Mouse (Mus musculus) skeletal muscle tissue, adult 2 months (tissue): ENCODE measurements around the gene Fam189a1.
A peak's percentile ranks its signal among the peaks of the same experiment; 100 is the strongest.

Experiments used
- DNase-seq: peaks from one replicate; pipeline ENCODE4 v3.0.0-alpha.2; 2012; ENCODE audit warnings: low read depth, low spot score

Gene Fam189a1

DNA sequence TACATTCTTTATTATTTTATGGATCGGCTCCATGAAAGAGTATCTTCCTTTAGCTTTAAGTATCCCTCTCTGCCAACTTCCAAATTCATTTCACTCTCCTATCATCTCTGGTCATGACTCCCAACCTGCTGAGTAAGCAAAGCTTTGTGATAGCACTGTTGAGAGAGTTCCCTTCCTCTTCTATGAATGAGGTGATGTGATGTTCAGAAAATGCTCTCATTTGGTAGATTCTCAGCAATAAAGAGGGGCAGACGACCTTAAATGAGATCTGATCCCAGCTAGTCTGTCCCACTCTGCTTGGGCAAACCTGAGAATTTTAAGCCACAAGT is 205.6 kb downstream of the Fam189a1 start:
- DNase-seq = no peak

DNA sequence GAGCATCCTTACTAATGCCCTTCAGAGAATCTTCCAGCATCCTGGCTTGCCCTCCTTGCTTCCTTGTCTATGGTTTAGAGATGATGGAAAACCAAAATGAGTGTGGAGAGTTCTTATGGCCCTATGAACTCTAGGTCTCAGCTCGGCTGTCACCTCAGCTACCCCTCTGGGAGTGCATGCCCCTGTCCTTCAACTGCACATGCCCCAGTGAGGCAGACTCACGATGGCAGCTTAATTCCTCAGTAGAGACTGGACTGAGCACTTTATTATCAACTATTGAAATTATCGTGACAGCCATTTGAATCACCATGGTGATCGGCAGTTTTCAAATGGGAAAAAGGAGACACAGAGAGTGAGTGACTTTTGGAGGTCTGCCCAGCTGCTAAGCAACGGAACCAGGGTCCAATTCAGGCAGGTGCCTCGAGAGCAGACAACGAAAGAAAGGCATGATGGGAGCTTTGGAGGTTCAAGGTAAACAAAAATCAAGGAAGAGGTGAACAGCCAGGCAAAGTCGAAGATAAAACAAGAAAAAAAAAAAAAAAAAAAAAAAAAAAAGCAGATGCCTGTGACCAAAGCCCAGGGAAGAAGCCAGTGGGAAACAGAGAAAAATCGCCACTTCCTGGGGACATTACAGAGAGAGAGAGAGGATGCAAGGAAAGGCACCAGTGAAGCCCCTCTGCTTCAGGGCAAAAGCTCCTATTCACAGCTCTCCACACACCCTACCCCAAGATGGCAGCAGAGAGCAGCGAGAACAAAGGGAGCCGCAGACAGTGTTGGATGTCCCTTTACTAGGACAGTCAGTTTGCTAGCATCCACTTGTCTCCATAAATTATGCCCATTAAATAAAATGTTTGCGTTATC is 206.2 kb downstream of the Fam189a1 start:
- DNase-seq = no peak

DNA sequence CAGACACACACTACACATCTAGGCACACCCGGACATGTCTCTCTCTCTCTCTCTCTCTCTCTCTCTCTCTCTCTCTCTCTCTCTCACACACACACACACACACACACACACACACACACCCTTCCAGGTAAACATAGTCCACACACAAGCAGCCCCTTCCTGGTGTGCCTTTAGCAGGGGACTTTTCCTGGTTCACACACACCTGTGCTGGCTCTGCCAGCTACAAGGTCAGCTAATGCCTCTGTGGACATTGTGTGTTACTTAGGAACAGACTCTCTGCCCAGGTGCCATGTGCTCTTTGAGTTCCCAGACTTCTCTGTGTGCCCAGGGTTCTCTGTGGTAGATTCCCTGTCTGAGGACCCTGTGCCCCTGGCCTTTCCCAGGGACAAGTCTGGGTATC is 206.9 kb downstream of the Fam189a1 start:
- DNase-seq = no peak

DNA sequence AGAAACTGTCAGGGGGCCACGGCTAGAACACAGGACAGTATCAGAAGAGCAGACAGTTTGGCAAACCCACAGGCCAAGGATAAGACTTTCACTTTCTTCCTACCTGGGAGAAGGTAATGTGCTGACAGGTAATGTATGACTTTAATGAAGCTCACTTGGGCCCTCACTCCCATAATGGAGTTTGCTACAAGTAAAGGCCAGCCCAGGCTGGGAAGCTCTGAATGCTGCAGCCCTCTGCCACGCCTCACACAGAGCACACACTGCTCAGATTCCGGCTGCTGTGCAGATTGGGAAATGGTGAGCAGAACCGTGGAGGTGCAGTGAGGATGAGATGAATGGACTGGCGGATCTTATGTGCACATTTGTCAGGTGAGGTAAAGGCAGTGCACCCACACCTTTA is 211.7 kb downstream of the Fam189a1 start:
- DNase-seq = no peak

DNA sequence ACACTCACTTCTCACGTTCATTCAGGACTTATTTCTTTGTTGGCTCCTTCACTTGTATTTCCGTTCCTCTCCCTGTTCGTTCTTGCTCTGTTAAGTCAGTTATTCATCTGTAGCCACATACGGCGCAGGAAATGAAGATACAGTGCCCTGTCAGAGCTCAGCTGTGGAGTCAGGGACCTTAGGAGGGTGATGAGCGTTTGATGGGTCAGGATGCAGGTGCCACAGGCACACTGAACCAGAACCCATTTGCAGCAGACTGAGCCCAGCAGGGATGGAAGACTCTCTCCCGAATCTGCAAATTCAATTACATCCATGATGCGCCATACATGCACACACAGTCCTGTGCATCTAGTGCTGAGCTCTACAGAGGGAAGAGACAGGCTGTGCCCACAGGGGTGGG is 212.2 kb downstream of the Fam189a1 start:
- no peak for DNase-seq

DNA sequence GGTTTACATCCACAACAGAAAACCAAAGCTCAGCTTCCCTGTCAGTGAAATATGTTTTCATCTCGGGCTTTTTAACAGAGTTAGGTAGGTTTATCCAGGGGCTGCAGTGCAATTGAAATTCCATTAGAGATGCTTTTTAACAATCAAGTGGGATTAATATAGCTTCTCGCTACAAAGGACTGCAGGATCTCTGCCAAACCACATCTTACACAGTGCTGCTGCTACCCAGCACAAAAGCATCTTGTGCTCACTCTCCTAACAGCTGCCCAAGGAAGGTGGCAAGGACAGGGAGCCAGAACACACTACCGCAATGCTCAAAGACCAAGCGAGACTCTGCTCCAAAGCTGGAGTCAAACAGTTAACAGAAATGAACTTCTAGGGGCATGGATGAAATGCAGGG is 219.4 kb downstream of the Fam189a1 start:
- no peak for DNase-seq

DNA sequence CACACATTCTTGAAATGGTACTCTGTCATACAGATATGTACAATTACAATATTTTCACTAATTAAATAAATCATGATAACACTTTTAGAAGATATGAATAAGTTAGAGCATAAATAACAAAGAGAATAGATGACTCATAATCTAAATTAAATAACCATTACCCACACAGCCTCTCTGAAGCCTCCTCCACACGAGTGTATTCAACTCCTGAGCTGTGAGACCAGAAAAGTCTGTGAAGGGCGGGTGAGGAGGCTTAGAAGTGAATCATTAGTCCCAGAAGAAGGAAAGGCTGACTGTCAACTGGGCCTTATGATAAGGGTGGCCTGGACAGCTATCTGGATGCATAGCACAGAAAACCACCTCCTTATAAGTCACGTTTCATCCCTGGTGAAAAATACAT is 222.3 kb downstream of the Fam189a1 start:
- no peak for DNase-seq

DNA sequence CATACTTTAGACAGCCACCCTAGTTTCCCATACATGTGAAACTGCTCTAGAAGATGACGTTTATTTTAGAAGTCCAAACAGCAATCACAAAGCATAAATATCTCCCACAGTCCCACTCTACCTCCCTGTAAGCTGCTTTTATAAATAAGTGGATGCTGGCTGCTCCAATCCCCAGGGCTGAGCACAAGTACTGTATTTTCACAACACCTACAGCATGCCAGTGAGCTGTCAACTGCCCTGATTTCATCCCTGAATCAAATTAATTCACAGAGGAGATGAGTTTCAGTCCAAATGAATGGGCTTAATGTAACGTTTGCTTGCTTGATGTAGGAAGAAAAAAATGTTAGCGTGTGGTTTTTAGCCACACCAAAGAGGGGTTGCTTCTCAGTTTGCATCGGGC is 225.4 kb downstream of the Fam189a1 start:
- no peak for DNase-seq

DNA sequence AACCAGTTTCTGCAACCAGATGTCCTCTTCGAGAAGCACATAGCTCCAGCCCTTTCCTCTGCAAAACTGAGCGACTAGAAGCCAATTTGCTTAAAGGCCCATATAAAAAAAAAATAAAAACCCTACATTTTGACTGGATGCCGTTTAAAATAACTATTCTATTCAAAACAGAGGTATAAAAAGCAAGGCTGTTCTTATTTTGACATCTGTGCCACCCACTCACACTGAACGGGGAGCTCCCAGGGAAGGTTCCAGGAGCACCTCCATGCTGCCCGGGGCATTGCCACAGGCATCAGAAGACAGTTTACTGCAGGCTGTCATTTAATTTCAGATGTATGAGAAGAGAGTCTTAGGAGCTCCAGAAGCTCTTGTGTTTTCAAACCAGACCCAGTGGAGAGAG is 232.5 kb downstream of the Fam189a1 start:
- DNase-seq = no peak

DNA sequence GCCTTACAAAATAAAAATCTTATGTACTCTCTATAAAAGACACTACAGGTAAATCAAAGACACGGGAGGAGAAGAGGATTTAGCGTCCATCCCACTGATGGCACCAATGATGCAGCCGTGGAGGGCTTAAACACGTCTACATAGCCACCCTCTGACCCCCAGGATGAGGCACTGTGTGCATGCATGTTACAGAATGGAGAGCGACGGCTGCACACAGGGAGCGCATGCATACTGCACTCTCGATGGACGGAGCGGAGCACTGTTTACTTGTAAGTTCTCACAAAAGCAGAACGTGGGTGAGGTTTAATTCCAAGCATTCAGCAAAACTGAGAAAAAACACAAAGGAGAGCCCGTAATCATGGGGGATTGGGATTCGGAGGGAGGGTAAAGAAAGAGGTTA is 235.2 kb downstream of the Fam189a1 start:
- no peak for DNase-seq

DNA sequence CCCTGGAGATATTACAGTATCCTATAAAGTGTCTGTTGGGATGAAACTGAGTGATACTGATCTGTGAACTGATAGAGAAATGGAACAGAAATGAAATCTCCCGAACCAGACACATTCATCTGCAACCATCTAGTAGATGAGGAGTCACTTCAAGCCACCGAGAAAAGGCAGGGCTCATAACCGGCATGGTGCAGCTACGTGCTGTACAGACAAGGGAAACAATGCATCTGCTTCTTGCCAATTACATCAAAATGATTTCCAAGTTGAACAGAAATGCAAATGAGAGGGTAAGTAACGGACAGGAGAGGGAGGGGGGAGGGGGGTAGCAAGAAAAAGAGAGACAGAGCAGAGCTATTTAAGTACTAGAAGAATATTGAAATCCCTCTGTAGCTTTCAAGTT is 235.6 kb downstream of the Fam189a1 start:
- DNase-seq = no peak

DNA sequence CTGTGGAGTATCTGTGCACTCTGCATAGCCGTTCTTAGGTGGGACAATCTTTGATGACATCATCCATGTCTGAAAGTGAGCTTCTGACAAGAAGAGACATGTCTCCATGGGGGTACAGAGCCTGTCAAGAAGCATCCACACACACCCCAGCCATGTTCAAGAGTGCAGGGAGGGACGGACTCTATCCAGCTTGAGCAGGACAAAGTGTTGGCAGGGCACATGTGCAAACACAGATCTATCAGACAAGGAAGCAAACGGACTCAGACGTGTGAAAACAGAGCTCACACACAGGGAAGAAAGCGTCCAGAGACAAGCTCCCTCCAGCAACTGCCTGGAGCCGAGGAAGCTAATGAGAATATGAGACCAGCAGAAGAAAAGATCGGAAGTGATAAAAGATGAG is 239.7 kb downstream of the Fam189a1 start:
- DNase-seq = no peak

DNA sequence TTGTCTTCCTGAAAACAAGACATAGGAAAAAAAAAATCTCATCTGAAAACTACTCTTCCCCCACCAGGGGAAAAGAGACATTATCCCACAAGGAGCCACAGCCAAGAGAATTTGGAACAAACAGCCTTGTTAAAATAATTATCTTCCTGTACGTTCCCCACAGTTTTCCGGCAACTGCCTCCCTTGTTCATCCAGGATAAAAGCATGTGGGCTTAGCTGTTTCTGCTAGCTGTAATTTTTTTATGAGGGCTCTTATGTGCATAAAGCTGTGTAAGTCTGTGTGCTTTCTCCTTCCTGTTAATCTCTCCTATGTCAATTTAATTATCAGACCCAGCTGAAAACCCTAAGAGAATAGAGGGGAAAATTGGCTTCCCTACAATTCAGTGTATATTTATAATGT is 241.2 kb downstream of the Fam189a1 start:
- DNase-seq = no peak

DNA sequence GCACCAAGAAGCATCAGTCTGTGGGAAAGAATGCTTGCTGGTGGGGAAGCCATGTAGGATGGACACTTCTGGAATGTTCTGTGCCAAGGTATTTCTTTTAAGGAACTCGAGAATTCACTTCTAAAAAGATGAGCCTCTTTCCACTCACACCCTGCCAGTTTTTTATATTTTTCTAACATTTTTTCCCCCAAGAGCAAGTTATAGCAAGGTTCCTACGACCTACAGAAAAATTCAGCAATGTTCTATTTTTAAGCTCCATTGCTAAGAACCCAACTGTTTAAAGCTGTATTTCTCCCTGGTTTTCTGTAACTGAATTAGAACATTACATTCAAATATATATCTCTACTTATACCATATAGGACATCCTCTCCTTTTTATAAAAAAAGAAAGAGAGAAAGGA is 244.4 kb downstream of the Fam189a1 start:
- DNase-seq = no peak

DNA sequence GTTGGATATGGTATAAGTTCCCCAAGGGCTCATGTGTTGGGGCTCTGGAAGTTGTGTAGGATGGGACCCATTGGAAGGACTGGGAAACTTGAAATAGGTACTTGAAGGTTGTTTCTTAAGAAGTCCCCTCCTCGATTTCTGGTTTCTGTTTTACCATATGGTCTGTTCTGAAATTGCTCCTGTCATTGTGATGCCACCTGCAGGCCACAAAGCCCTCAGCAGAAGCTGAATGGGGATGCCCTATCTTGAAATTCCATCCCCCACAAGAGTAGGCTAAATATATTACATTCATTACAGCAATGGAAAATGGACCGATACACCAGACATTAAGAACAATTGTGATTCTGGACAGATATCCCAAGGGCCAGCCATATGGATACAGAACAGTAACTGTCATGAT is 246.2 kb downstream of the Fam189a1 start:
- no peak for DNase-seq

DNA sequence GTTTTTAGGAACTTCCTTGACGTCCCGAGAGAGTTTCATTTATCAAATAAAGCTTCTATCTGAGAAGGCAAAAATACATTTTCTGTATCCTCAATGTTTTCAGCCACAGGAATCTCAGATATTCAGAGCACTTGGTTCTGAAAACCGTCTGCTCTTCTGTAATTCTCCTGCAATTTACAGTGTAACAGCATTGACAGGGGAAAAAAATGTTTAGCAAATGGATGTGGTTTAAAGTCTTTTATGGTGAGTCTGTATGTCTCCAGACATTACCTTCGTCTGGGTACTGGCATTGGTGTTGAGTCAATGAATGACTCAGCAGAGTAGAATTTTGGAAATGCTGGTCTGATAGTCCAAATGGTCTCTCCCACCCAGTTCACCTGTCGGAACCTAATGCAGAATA is 249.4 kb downstream of the Fam189a1 start:
- DNase-seq = no peak

DNA sequence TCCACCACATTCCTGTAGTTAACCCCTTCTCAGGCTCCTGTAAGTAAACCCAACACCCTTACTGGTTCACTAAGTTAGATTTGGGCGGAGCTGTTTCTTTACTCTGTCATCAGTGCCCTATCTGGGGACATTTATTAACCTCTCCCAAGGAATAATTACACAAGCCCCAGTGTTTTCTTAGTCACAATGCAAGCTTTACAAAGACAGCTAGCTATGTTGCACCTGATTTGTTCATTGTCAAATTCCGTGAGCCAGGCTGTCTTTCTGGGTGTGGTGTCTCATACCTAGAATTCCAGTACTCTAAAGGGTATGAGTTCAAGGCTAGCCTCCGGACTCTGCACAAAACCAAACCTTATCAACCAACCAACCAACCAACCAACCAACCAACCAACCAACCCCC is 250.9 kb downstream of the Fam189a1 start:
- DNase-seq = no peak

DNA sequence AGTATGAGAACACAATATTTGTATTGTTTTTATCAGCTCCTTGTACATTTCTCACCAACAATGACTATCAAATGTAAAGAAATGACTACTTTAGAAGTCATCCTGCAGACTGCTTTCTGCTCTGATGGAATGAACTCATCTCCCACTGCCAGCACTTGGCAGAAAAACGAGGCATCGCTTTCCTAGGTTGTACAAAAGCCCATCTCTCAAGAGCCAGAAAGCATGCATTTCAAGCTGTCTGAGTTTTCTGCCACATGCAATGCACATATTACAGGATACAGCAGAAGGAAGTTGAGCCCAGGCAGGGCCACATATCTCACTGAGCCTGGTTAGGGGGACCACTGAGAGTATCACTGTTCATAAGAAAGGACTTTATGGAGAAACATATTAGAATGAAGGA is 256.1 kb downstream of the Fam189a1 start:
- no peak for DNase-seq

DNA sequence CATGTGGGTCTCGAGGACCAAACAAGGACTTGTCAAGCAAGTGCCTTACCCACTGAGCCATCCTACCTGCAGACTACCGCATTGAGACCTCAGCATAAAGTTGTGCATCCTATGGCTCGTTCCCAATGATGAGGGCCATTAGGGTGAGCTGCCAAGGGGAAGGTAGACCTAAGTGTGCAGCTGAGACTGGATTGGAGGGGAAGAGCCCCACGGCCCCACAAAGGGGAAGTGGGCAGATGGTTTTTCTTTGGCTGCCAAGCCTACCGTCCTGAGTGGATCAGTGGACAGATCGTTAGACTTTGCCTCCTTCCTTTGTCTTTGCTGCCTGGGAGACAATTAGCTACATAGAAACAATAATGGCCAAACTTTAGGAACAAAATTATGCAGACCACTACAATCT is 259.8 kb downstream of the Fam189a1 start:
- DNase-seq = no peak

DNA sequence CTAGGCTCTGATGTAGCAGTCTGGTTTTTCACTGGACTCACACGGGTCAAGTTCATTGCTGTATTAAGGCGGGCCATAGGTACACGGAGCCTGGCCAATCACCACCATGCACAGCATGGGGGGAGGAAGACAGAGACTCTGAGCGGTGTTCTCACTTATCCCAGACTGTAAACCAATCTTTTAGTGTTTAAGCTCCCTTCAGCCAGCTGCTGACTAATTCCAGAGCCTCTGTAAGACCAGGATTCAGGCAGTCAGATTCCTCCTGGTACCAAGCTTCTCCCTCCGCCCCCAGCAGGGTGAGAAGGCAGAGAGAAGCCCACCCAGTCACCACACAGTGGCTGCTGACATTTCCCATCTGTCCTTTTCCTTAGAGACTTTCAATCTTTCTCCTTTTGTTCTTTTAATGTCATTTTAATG is 260.7 kb downstream of the Fam189a1 start:
- DNase-seq = no peak

DNA sequence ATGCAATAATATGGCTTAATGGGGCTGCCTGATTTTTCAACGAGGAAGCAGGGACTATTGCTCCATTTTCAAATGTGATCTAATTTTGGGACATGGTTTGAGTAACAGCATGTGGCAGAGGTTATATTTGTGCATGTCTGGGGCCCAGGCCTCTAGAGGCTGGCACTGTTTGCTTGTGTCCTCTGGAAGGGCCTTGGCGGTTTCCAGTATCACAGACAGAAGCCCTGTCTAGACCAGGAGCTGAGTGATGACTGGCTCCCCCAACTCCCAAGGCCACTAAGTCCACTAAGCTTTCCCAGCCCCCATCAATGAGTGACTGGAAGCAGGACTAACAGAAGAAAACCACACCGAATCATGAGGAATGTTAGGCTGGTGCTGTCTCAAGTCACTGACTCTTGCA is 265.2 kb downstream of the Fam189a1 start:
- peak; percentile 69 for DNase-seq

DNA sequence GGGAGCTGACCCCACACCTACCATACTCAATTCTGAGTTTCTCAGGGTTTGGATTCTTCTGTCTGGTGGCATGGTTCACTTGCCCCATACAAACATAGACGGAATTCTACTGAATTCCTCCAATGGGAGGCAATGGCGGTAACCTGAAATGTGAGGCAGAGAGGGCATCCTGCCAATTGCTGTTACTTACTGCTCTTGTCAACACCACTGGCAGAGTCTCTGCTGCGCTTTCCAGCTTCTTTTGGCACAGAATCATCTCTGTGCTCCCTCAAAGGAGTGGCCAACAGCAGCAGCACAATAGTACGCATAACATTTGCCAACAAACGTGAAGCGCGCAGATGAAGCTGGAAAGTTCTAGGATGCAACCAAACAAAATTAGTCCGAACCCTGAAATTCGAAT is 266.5 kb downstream of the Fam189a1 start:
- DNase-seq = peak; percentile 68

DNA sequence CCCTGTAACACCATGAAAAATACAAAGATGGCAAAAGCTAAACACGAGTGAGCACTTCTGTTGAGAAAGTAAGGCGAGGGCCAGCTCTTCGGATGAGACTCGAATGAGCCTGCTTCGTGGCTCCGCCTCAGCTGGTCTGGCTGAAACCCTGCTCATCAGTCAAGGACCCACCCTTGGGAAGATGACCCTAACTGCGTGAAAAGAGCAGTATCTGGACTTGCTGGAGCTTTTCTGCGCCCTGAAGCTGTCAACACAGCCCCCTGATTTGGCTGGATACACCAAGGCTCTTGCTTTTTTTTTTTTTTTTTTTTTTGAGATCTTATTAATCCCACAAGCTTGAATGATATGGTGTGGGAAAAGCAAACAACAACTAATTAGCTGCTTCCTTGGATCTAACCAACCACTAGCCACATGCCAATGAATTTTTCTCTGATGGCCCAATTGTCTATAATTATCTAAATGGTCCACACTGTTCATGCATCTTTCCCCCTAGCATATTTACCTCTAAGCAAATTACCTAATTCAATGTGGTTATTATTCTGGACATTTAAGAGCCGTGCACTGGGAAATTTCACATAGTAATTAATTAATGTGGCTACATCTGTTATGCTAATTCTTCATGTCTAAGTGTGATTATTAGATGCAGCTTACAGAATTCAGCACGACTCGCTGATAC is 272.0 kb downstream of the Fam189a1 start:
- no peak for DNase-seq

DNA sequence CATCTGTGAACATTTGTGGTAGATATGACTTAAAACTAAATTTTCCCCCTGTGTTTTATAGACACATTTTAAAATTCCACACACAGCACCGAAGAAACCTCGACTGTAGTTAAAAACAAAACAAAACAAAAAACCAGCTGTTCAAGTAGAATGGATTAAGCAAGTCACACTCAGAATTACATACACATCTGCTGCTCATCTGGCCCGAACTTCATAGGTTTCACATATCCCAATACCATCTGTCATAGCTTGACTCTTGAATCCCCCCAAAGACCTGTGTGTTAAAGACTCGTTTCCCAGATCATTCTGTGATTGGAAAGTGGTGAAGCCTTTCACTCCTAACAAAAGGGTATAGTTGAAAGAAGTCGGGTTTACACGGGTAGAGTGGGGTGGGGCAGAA is 274.1 kb downstream of the Fam189a1 start:
- DNase-seq = no peak
